Mouse (Mus musculus) small intestine, adult 2 months (tissue): ENCODE data around the gene Itgb5. TPM values are rescaled to one million over a fixed set of nuclear protein-coding genes. Genes with fewer than 3 reads are reported as not detected.

ENCODE experiments used
- H3K27ac ChIP-seq: fragments of 200-500 bp; 2 replicates; pipeline ENCODE4 v1.5.1; 2012; ENCODE audit warnings: low read depth, low read length, control low read depth, inconsistent platforms; ENCODE audit not compliant: insufficient read depth
- H3K27me3 ChIP-seq: fragments of 200-500 bp; 2 replicates; pipeline ENCODE4 v1.6.1; 2012; ENCODE audit warnings: mild to moderate bottlenecking, moderate library complexity, low read length, inconsistent platforms; ENCODE audit not compliant: control insufficient read depth, insufficient read depth
- H3K36me3 ChIP-seq: fragments of 200-500 bp; 2 replicates; pipeline ENCODE4 v1.6.1; 2012; ENCODE audit warnings: mild to moderate bottlenecking, low read length, control low read depth, inconsistent platforms; ENCODE audit not compliant: control insufficient read depth, insufficient read depth
- H3K4me1 ChIP-seq: fragments of 200-500 bp; 2 replicates; pipeline ENCODE4 v1.6.1; 2012; ENCODE audit warnings: low read length, inconsistent platforms, mixed read lengths; ENCODE audit not compliant: control insufficient read depth, insufficient read depth, insufficient read length
- H3K4me3 ChIP-seq: fragments of 200-500 bp; 2 replicates; pipeline ENCODE4 v1.5.1; 2012; ENCODE audit warnings: low read depth, mild to moderate bottlenecking, control low read depth, inconsistent platforms, low read length, moderate library complexity
- CTCF ChIP-seq: fragments of 200-500 bp; IDR thresholded peaks from 2 replicates; pipeline ENCODE4 v1.5.1; 2012; ENCODE audit warnings: low read depth, mild to moderate bottlenecking, control low read depth, inconsistent platforms, low read length, moderate library complexity, mixed read lengths; ENCODE audit not compliant: insufficient replicate concordance, insufficient read length; ENCODE audit errors: extremely low read depth
- POLR2A ChIP-seq: fragments of 200-500 bp; IDR thresholded peaks from 2 replicates; pipeline ENCODE4 v1.6.1; 2012; ENCODE audit warnings: low read depth, mild to moderate bottlenecking, control low read depth, inconsistent platforms, low read length, moderate library complexity
- WGBS: fragments of 180-500 bp; shearing (Covaris S2); methylation state at CpG from one replicate; pipeline ENCODE4 v1.1.7; 2018; 5-methylcytosine and 5-hydroxymethylcytosine counted together
- polyA plus RNA-seq: library from polyadenylated mRNA; depleted of rRNA; stranded (reverse); fragments of >200 nt; gene quantifications from 2 replicates; pipeline ENCODE4 v1.2.3, GENCODE M21; 2012

The Itgb5 gene
- polyA plus RNA-seq, 1 experiment = 80.3 TPM

- peaks cover 3% of the 10 kb centered on the region for H3K4me1 ChIP-seq
- H3K27ac ChIP-seq = no peak overlapping the region
- 80% methylated on average over 12 of the region's 12 CpGs for WGBS
- TF ChIP-seq POLR2A = no peak
- no peak for TF ChIP-seq CTCF
- no peaks in the 10 kb centered on the region for H3K27me3 ChIP-seq
- H3K36me3 ChIP-seq = peaks cover 4% of the 10 kb centered on the region
- H3K4me3 ChIP-seq = no peak overlapping the region
Measured at GRCm38 (mm10) chr16:33842081-33842880, 12.8 kb downstream of the Itgb5 start.

- no peaks in the 10 kb centered on the region for H3K4me1 ChIP-seq
- TF ChIP-seq POLR2A (no peak), CTCF (no peak)
- WGBS = 69% methylated on average over 4 of the region's 4 CpGs
- H3K36me3 ChIP-seq = peaks cover 4% of the 10 kb centered on the region
- no peak overlapping the region for H3K4me3 ChIP-seq
- H3K27ac ChIP-seq = no peak overlapping the region
- no peaks in the 10 kb centered on the region for H3K27me3 ChIP-seq
Measured at GRCm38 (mm10) chr16:33844150-33844611, 14.7 kb downstream of the Itgb5 start.

DNA sequence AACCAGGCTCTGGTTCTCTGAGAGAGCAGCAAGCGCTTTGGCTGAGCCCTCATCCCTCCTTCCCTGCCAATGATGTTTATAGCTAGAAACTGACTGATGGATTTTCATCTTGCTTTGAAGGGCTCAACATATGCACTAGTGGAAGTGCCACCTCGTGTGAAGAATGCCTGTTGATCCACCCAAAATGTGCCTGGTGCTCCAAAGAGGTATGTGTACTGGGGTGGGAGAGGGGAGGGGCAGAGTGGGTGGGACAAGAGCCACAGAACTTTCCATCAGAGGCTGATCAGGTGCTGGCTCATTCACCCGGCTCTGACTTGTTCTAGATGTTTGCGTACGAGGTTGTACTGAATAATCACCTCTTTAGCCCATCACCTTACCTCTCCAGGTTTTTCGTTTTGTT, 15.4 kb downstream of the Itgb5 start:
- Histone ChIP-seq H3K4me1 (no peaks in the 10 kb centered on the region), H3K4me3 (no peak overlapping the region), H3K27ac (no peak overlapping the region), H3K36me3 (peaks cover 4% of the 10 kb centered on the region), H3K27me3 (no peaks in the 10 kb centered on the region)
- 90% methylated on average over 6 of the region's 6 CpGs for WGBS
- TF ChIP-seq POLR2A (no peak), CTCF (no peak)

DNA sequence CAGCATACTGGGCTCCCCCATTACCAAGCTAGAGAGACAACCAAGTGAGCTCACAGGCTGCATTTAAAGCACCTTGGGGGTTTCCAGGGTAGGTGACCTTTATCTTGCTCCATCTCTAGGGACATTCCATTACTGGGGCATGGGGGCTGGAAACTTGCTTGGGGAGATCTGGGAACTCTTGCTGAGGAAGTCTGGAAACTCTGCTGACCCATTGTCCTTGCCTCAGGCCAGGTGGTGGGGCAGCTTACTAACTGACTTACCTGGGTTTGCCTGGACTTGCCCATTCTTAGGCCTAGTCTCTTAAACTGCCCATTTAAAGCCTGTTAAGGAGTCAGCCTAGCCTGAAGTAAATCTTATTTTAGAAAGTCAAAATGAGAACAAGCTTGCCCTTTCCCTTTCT, 23.8 kb downstream of the Itgb5 start:
- no peak for TF ChIP-seq CTCF
- TF ChIP-seq POLR2A = no peak
- no peak overlapping the region for H3K27ac ChIP-seq
- H3K36me3 ChIP-seq = no peaks in the 10 kb centered on the region
- no peaks in the 10 kb centered on the region for H3K27me3 ChIP-seq
- H3K4me1 ChIP-seq = no peaks in the 10 kb centered on the region
- no peak overlapping the region for H3K4me3 ChIP-seq

- H3K36me3 ChIP-seq = no peaks in the 10 kb centered on the region
- H3K27me3 ChIP-seq = no peaks in the 10 kb centered on the region
- H3K27ac ChIP-seq = no peak overlapping the region
- TF ChIP-seq CTCF (no peak), POLR2A (no peak)
- H3K4me1 ChIP-seq = peaks cover 3% of the 10 kb centered on the region; the same call in 1 of the 2 replicates
- 75% methylated on average over 2 of the region's 2 CpGs for WGBS
- H3K4me3 ChIP-seq = no peak overlapping the region
Measured at GRCm38 (mm10) chr16:33858766-33859165, 29.3 kb downstream of the Itgb5 start.

DNA sequence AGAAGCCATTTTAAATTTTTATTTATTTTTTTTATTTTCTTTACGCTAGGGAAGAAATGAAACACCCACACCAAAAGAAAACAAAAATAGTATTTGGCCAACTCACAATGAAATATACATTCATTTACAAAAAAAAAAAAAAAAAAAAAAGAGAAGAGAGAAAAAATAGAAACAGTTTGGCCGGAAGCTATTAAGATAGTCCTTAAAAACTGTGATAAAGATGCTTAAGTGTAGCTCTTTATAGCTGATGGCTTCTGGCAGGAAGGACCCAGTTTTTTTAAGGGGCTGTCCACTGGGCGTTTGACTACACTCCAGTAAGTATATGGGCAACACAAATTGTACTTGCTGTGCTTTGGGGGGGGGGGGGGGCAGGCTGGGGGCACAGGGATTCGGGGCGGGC, 29.9 kb downstream of the Itgb5 start:
- H3K36me3 ChIP-seq = no peaks in the 10 kb centered on the region
- H3K27ac ChIP-seq = no peak overlapping the region
- WGBS = 71% methylated on average over 5 of the region's 5 CpGs
- no peak overlapping the region for H3K4me3 ChIP-seq
- no peaks in the 10 kb centered on the region for H3K27me3 ChIP-seq
- no peak for TF ChIP-seq POLR2A
- TF ChIP-seq CTCF = no peak
- peaks cover 6% of the 10 kb centered on the region; the same call in 1 of the 2 replicates for H3K4me1 ChIP-seq

- no peak for TF ChIP-seq POLR2A
- peak; percentile 17; the same call in 1 of the 2 replicates for TF ChIP-seq CTCF
- Histone ChIP-seq H3K4me1 (peaks cover 6% of the 10 kb centered on the region; the same call in 1 of the 2 replicates), H3K27ac (no peak overlapping the region), H3K4me3 (no peak overlapping the region), H3K27me3 (no peaks in the 10 kb centered on the region), H3K36me3 (no peaks in the 10 kb centered on the region)
- WGBS = 52% methylated on average over 14 of the region's 14 CpGs
Measured at GRCm38 (mm10) chr16:33859988-33860700, 30.7 kb downstream of the Itgb5 start.
